Mouse (Mus musculus): ENCODE measurements around the gene Ddx59.

DNA sequence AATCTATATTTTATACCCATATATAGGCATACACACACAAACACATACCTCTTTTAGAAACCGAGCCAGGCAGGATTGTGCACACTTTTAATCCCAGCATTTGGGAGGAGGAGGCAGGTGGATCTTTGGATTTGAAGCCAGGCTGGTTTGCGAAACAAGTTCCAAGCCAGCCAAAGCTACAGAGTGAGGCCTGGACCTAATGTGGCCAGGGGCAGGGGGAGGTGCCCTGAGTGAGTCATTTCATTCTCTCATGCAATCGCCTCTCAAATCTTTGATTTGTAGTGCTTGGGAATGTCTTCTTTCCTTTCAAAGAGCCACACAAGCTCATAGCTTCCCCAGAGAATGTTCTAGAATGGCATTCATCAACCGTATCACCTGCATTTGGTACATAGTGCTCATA, 54.3 kb downstream of the Ddx59 start:
- TF ChIP-seq TAL1 (IDR thresholded peaks at IDR 0.05; ENCODE audit: low read length) (no peak), GATA1 (IDR thresholded peaks at IDR 0.05; ENCODE audit: low read length) (no peak)
